Mouse (Mus musculus) heart, adult 2 months (tissue): ENCODE measurements at regions not wholly inside any gene's neighbourhood (a gene's known extent, or its start where the extent isn't known, plus 50 kb on each side); places are given as distances from the start of the nearest gene placed in this dataset.

Experiments
- CTCF ChIP-seq: fragments of 200-600 bp; IDR thresholded peaks from 2 replicates; pipeline ENCODE4 v1.8.1; 2022; ENCODE audit warnings: antibody characterized with exemption, mild to moderate bottlenecking, moderate library complexity
- EP300 ChIP-seq: fragments of 200-500 bp; IDR thresholded peaks from 2 replicates; pipeline ENCODE4 v1.6.1; 2011; ENCODE audit warnings: low read depth, low read length, control low read depth; ENCODE audit not compliant: insufficient read depth
- POLR2A ChIP-seq: fragments of 200-500 bp; IDR thresholded peaks from 2 replicates; pipeline ENCODE4 v1.6.1; 2011; ENCODE audit warnings: mild to moderate bottlenecking, low read depth, low read length, control low read depth; ENCODE audit not compliant: insufficient read depth

- TF ChIP-seq CTCF (no peak), POLR2A (no peak), EP300 (no peak)
These were observed 214.1 kb upstream of the Gm9747 start for GRCm38 (mm10) chr1:82018701-82019404.
